Mouse (Mus musculus): ENCODE results near the gene Lkaaear1.
A peak's percentile ranks its signal among the peaks of the same experiment; 100 is the strongest.

Gene Lkaaear1

DNA sequence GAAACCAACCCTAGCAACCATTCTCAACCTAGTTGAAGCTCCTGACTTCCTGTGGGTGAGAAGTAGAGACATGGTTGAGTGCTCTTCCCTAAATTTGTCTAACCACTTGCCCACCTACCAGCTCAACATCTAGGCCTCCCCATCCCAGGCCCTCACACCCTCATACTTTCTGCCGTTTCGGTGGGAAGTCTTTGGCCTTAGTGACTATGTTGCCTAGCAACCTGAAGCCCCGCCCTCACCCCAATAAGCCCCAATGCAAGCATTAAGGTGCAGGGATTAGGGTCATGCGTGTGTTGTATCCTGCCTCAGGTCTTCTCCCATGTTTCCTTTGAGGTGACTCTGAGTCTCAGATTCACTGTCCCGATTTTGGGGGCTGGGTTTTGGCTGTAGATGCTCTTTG, at the start of gene Lkaaear1:
Gene Lkaaear1 (minus strand): TSS at position 202 of the 400 bp plus-strand sequence.
- DNase-seq (ENCODE audit: low spot score in 2 of 2): no peak

DNA sequence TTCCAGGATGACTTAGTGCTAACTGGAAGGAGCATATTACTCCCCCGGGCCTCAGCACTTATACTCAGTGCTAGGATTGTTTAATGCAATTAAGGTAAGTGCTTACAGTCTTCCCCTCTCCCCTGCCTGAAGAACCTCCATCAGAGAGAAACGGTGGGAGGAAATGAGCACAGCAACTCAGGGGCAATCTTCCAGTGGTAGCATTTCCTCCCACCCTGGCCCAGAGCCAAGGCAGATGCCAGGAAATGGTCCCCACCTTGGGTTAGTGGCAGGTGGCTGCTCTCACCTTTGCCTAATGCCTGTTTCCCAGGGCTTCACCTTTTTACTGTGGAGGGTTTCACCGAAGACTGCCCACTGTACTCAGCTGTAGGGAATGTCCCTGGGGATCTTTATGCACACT, 31.8 kb upstream of the Lkaaear1 start:
- DNase-seq (ENCODE audit: low spot score in 2 of 2): no peak

DNA sequence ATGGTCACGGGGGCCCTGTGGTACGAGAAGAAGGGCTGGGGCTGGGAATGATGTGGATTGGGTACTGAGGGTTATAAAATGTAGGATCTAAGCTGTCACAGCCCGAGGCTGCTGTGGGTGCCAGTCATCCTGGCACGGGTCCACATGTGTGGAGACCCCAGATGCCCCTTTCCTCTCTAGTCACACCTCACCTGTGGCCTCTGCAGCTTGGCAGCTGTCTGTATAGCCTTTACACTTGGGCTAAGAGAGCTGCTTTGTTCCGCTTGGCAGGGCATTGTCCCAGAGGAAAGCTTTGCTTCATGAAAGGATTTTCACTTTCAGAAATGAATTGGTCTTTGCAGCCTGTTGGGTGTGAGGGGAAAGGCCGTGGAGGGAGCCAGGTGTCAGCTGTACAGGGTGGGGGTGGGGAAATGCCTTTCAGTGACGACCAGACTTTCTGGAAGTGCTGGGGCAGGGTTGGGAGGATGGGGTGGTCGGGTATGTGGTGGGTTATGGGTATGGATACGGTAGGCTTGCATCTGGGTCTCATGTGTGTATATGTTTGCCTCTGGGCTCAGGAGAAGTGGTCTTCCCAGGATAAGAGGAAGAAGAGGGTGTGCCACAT, 29.5 kb upstream of the Lkaaear1 start:
- no peak for DNase-seq (ENCODE audit: low spot score in 2 of 2)

DNA sequence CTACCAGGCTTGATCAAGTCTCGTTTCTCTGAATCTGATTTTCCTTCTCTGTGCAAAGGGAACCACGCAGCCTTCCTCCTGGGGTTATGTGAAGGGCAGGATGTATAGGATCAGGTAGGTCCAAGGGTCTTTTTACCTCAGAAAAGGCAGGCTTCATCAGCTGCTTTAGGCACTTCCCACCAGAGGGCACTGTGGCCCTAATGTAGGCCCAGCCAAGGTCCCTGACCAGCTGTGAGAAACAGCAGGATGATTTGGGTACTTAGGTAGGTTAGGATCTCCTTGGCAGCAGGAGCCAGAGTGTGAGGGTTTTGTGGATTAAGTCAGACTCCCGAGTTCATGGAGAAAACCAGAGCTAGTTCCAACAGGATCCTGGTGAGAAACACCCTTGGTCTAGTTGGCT, 24.0 kb upstream of the Lkaaear1 start:
- DNase-seq (ENCODE audit: low spot score in 2 of 2): no peak

DNA sequence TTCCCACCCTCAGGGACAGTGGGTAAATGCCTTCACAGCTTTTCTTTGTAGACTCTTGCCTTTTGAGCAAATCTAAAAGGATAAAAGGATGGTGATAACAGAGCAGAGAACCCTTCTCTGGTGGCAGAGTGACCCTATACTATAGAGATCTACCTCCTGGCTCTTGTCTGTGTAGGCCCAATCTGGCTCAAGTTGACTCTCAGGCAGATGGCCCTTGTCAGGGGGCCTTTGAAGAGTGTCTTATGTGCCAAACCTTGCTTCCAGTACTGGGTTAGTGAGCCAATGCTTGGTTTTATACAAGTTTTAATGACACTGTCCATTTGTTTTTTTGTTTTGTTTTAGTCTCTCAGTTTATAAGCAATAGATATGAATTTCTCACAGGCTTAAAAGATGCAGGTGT, 23.0 kb upstream of the Lkaaear1 start:
- no peak for DNase-seq (ENCODE audit: low spot score in 2 of 2)

DNA sequence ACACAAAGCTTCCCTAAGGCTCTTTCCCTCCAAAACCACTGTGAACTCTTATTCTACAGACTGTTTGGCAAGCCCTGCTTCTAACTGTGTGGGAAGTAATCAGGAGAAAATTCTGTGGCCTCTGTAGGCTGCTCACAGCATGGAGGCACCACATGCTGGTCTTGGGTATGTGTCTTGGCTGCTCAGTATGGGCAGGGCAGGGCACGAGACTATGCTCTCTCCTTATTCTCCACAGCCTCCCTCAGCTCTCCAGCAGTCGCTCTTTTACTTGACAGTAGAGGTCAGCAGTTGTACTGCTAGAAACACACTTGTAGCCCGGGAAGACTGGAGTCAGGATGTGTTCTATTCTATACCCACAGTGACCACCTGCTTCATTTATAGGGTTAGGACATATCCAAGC, 21.8 kb upstream of the Lkaaear1 start:
- no peak for DNase-seq (ENCODE audit: low spot score in 2 of 2)

DNA sequence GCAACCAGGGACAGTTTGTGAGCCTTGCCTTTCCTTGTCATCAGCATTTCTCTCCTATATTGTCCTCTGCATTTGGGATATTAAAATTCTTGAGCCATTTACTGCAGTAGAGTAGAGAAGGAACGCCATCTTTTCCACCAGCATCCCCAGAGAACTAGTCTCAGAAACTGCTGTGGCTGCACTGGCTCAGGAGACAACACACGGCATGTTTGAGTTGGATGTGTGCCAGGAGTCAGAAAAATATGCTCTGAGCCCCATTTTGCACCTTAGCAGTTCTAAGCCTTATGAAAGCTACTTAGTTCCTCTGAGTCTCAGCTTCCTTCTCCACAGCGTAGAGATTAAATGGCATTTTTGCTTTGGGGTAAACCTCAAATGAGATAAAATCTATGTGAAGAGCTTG, 18.7 kb upstream of the Lkaaear1 start:
- DNase-seq (ENCODE audit: low spot score in 2 of 2): no peak

DNA sequence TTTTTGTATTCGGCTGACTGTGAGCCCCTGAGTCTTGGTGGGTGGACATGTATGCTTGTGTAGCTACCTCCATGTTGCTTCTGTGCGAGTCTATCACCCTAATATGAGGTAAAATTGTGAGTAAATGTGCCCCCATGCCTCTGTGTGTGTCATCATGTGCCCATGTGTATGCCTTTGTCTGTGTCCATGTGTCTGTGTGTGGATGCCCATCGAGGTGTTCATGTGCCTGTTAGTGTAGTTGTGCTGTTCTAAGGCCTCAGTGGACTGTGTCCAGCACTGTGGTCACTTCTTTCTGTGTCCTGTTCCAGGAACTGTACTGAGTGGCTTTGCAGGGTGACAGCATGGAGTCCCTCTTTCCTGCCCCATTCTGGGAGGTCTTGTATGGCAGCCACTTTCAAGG, 17.1 kb upstream of the Lkaaear1 start:
- DNase-seq (ENCODE audit: low spot score in 2 of 2): no peak

DNA sequence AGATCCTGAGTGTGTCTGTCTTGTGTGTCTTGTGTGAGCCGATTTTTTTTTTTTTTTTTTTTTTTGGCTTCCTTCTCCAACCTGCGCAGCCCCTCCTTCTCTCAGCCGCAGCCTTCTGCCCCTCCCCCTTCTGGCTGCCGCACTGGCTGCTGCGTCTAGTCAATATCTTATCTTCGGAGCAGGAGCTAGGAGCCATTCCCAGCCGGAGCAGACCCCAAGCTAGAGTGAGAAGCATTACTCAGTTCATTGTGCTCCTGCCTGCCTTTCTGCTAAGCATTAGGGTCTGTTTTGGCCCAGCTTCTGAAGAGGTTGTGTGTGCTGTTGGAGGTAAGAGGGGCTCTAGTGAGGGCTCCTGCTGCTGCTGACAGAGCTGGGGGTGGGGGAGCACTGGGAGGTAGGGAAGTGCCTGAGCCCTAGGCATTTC, 16.7 kb upstream of the Lkaaear1 start, which contains the start of gene Oprl1:
Gene Oprl1 (plus strand): TSS at position 114 of the 424 bp plus-strand sequence.
- DNase-seq (ENCODE audit: low spot score in 2 of 2): no peak

DNA sequence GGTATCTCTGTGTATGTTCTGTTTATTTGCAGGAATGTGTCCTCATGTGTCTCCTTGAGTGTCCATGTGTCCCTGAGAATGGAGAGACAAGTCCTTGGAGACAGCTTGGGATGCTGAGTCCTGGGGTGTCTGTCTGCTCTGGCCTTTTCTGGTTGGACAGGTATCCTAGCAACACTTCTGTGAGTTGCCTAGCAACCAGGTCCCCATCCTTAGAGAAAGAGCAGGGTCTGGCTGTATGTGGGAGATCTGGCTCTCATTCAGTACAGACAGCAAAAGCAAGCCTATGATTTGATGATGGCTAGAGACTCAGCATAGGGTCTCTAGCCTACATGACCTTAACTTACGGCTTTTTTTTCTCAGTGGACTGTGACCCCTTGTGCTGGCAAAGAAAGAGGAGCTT, 15.5 kb upstream of the Lkaaear1 start:
- no peak for DNase-seq (ENCODE audit: low spot score in 2 of 2)

DNA sequence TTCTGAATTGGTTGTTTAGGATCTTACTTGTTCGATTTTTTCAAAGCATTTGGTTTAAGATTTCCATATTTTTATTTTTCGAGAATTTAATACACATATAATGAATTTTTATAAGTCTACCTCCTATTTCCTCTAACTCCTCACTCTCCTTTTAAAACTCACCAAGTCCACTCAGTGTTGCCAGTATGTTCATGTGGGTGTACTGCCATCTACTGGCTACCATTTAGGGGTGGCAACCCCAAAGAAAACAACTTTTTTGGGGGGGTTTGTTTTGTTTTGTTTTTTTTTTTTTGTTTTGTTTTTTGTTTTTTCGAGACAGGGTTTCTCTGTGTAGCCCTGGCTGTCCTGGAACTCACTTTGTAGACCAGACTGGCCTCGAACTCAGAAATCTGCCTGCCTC, 8.4 kb upstream of the Lkaaear1 start:
- DNase-seq (ENCODE audit: low spot score in 2 of 2): no peak

DNA sequence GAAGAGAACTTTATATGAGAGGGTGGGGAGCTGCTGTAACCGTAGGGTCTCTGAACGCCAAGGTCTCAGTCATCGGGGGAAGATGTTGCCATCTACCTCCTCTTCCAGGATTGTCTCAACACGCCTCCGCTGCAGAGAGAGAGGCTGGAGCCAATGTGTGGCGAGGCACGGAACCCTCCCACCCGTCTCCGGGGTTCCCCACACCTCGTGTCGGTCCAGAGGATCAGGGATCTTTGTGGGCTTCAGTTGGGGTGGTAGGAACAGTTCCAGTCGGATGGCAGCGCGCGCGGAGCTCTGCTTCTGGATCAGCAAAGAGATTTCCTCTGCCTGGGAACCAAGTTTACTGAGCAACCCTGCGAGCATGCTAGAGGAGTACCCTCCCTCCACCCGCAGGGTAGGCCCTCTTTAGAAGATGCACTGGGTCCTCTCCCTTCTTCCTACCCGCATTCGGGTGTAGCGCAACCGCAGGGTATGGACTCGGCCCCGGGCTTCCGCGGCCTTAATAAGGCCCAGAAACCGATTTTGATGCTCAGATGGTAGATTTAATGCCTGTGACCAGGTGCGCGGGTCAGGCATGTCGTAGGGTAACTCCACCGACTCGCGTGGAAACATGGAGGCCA, 1.3 kb downstream of the Lkaaear1 start:
- DNase-seq (ENCODE audit: low spot score in 2 of 2): no peak

DNA sequence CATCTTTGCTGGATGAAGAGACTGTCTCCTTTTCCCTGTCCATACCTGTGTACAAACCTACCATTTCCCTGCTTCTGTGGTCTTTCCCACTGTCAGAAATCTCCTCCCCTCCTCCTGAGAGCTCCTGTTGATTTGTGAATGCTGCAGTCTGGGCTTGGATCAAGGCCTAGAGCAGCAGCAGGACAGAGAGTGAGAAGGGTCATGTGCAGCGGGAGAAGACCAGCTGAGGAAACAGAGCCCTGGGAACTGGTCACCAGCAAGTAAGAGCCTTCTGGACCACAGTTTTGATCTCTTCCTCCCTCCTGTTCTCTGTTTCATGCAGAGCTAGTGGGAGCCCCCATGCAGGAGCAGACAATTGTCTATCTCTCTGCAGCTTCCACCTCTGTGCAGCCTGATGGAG, 2.5 kb downstream of the Lkaaear1 start:
- DNase-seq (ENCODE audit: low spot score in 2 of 2): no peak

DNA sequence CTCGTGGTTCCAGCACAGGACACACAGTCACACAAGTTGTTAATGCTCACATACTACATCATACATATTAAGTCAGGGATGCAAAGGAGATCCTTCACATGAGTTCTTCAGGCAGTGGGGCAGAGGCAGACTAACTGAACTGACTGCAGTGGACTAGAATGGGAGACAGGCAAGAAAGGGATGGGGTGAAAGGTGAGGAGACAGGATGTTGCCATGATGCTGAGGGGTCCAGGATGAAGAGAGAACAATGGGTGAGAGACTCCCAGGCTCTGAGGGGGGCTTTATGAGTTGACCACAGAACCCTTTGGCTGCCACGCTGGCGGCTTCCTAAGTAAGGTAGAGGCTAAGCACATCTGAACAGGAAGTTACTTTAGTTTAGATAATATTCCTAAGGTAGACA, 3.7 kb downstream of the Lkaaear1 start:
- no peak for DNase-seq (ENCODE audit: low spot score in 2 of 2)

DNA sequence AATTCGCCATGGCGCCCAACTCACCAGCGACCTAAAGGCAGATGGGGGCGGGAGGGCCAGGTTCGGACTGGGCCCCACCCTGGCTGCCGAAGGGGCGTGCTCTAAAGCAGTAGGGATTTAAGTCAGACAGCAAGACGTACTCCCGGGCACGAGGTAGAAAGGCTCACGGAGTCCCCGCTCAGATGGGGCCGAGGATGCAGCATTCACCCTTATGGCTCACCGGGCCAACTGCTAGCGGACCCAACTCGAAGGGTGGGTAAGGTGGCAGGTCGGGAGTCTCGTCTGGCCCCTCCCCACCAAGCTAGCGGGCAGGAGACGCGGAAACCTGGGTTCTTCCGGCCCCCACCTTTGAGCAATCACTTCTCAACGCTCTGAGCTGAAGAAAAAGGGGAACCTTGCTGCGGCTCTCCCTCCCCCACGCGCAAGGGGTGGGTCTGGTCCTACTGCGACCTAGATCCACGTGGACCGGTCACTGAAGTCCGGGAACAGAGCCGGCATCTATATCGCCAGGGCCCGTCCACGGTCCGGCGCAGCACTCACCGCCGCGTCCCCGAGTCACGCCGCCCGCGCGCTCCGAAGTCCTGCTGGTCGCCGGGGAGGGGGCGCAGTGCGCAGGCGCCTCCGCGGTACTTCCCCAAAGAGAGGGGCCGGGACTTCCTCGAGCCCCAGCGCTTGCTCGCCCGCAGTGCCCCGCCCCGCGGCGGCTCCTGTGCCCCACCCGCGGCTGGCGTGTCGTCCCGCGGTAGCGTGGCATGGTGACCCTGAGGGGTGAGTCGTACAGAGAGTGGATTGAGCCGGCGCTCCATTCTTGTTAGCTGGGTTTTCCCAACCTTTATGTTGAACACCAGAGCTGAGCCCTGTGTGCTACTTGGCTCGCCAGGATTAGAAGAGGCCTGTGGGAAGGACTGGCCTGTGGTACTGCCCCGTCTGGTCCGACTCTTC, 4.6 kb downstream of the Lkaaear1 start, which contains the start of gene Rgs19:
Gene Rgs19 (minus strand): TSS at position 639 of the 942 bp plus-strand sequence.
- peak; percentile 72 to 83 for DNase-seq (ENCODE audit: low spot score in 2 of 2)

DNA sequence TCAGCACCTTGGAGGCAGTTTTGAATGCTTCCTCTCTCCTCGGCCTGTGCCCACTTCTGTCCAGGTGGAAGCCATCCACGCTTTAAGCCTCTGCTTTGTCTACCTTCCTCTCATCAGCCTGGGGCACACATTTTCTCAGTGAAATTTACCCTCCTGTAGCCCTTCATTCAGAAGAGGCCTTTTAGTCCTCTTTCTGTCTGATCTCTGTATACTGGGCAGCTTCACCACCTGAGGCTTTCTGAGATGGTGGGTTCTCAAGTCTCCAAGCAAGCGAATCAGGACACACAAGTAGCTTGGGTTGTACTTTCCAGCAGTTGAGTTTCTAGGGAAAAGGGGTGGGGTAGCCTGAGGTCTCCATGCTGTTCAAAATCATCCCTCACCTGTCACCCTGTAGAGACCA, 5.9 kb downstream of the Lkaaear1 start:
- DNase-seq (ENCODE audit: low spot score in 2 of 2): no peak

DNA sequence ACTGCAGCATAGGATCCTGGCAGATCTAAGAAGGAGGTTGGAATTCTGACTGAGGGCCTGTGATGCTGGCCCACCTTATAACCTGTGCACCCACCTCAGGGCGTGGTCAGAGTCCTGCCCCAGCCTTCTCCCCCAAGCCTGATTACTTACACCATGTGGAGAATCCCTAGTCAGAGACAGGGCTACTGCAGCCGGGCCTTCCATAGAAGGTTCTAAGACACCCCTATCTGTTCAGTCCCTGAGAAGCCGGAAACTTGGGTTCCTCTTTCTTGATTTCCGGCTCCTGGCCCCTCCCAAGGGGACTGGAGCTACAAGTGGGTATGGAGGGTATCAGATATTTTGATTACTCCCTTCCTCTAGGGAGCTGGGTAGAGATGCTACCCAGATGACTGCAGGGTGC, 6.7 kb downstream of the Lkaaear1 start:
- no peak for DNase-seq (ENCODE audit: low spot score in 2 of 2)

DNA sequence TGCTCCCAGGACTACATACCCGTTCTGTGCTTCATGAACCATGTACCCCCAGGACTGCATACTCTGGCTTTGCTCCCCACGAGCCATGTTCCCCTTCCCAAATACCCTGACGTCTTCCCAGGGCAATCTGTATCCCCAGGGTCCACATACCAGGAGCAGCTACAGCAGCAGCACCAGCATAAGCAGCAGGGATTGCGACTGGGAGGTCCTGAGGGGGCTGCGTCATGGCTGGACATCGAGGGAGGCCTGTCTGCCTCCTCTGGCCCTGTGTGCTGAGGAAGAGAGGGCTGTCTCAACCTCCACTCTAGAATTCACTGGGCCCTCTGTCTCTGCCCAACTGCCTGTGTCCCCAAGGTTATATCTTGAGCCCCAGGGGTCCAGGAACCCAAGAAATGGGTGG, 7.2 kb downstream of the Lkaaear1 start:
- no peak for DNase-seq (ENCODE audit: low spot score in 2 of 2)

DNA sequence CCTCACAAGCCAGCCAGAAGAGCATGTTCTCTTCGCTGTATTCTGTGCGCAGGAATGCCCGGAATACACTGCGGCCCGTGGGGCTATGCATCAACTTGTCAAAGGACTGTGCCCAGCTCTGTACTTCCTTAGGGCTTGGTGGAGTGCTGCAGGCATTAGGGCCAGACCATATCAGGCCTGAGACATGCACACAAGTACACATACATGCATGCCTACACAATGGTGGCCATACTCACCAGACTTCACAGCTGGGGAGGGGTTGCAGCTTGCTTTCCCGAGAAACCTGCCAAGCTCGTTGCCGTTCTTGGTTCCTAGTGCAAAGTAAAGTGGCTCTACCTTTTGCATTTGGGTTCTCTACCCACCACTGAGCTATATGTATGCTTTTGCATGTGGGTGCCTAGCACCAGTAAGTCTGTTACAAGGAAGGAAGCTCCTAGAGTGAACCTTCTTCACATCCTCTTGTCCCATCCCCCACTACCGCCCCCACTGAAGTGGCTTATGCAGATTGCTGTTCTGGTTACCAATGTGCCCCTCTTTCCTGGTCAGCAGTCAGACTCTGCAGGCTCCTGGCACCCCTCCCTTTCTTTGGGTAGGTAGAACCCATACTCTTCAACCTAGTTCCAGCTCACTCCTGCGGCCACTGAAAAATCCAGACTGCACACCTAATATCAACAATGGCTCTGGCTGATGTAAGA, 8.6 kb downstream of the Lkaaear1 start:
- DNase-seq (ENCODE audit: low spot score in 2 of 2): no peak

DNA sequence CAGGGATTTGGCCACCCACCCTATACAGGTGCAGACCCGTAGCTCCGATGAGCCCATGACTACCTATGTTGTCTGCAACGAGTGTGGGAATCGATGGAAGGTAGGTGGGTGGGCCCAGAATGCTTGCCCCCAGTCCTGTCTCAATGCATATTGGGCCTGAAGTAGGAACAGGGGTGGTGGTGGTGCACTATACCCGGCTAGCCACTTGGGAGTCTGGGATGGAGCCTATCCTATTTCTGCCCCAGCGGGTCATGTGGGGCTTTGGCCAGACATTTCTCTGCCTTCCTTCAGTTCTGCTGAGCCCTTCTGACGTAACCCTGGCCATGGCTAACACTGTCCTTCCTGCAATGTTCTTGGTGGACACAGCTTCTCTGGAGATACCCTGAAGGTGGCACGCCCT, 10.7 kb downstream of the Lkaaear1 start:
- DNase-seq (ENCODE audit: low spot score in 2 of 2): no peak

DNA sequence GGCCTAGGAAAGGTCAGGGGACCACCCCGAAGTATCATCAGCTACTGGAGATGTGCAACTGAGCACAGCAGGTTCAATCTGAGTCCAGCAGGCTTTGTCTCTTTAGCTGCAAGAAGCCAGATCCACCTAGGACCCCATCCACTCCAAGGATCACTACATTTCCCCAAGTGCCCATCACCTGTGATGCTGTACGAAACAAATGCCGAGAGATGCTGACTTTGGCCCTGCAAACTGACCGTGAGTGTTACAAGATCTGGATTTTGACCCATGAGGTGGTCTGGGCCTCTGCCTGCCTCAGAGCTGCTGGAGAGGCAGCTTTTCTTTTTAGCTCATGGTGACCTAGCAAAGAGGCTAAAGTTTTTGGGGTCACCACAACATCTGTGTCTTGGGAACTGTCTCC, 12.6 kb downstream of the Lkaaear1 start:
- no peak for DNase-seq (ENCODE audit: low spot score in 2 of 2)

DNA sequence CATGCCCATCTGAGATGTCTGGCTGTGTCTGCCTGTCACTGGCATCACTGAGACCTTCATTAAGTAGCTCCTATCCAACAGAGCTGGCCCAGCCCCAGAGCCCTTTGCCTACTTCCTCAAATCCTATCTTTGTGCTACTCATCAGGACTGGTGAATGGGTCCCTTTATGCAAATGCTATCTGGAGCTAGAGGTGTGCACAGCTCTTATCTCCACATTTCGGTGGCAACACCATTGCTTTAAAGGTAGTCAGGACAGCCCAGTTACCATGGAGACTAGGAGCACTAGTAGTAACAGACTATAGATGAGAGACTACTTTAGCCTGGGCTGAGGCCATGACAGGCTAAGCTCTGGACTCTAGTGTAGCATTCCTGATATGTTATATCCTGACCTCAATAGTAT, 13.5 kb downstream of the Lkaaear1 start:
- DNase-seq (ENCODE audit: low spot score in 2 of 2): no peak

All from urinary bladder, postnatal 36 days (tissue).